ENCODE assay signal across 8 mouse cellular contexts in the genomic region with DNA sequence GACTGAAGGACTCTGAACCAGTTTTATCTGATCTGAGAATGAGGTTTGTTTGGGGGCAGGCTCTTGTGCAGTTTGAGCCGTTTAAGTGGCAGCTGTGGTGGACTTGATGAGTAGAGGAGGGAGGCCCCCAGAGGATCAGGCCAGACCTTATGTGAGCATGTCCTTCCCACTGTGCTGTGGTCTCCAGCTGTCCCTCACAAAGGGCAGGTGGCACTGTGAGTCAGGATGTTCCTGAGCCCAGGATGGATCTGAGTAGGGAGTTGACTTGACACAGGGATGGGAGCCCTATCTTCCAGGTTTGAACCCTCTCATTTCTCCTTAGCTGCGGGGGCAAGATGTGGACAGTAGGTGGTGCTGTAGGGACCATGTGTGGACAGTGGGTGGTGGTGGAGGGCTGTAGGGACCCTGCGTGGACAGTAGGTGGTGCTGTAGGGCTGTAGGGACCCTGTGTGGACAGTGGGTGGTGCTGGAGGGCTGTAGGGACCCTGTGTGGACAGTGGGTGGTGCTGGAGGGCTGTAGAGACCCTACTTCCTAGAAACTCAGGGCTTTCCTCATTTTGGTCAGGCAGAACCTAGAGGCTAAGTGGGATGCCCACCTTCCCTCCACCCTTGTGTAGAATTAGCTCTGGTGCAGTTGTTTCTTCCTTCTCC. TPM values are rescaled to one million over a fixed set of nuclear protein-coding genes. Genes with fewer than 3 reads are reported as not detected.
DNase-seq lines count a peak whose midpoint lies in the region; ATAC-seq and TF ChIP-seq lines count a peak whose summit lies in the region.

No protein-coding gene starts in this region.

- no peaks in the 10 kb centered on the region for H3K27me3 ChIP-seq in intestine, postnatal 0 days (replicated peaks; ENCODE audit: control insufficient read depth, insufficient read depth, low read length)
- H3K27me3 ChIP-seq in limb, embryonic 13.5 days = no peaks in the 10 kb centered on the region
- H3K27me3 ChIP-seq in midbrain, embryonic 16.5 days (ENCODE audit: control insufficient read depth, insufficient read depth, low read depth, low read length) = no peaks in the 10 kb centered on the region

- H3K4me3 ChIP-seq in intestine, postnatal 0 days (ENCODE audit: low read depth, low read length) = no peak overlapping the region
- H3K4me3 ChIP-seq in limb, embryonic 13.5 days = no peak overlapping the region
- H3K4me3 ChIP-seq in midbrain, embryonic 16.5 days (ENCODE audit: low read depth, low read length) = no peak overlapping the region

- DNase-seq in 3T3-L1 (ENCODE audit: low read depth, low spot score) = peak; percentile 95
- peak; percentile 75 for DNase-seq in adrenal gland, adult 2 months
- peak; percentile 91 for DNase-seq in embryo, embryonic 9.5 days (ENCODE audit: extremely low spot score)
- DNase-seq in heart, adult 11 months = peak; percentile 98
- DNase-seq in spleen, postnatal 14 days (ENCODE audit: low spot score in 2 of 2) = peak; percentile 41 to 56

- WGBS in intestine, postnatal 0 days = 12% methylated on average over 3 of the region's 3 CpGs
- 29% methylated on average over 3 of the region's 3 CpGs for WGBS in limb, embryonic 13.5 days
- WGBS in midbrain, embryonic 16.5 days = 31% methylated on average over 3 of the region's 3 CpGs

- no peaks in the 10 kb centered on the region for H3K9me3 ChIP-seq in intestine, postnatal 0 days (ENCODE audit: control insufficient read depth)
- no peaks in the 10 kb centered on the region for H3K9me3 ChIP-seq in limb, embryonic 13.5 days
- no peaks in the 10 kb centered on the region for H3K9me3 ChIP-seq in midbrain, embryonic 16.5 days (replicated peaks; ENCODE audit: control insufficient read depth, low read length, poor library complexity, severe bottlenecking)

- no peak overlapping the region for H3K4me2 ChIP-seq in intestine, postnatal 0 days (replicated peaks; ENCODE audit: low read depth)
- no peak overlapping the region for H3K4me2 ChIP-seq in limb, embryonic 13.5 days (replicated peaks)
- H3K4me2 ChIP-seq in midbrain, embryonic 16.5 days (ENCODE audit: low read length) = no peak overlapping the region

- peak; percentile 89 for ATAC-seq in intestine, postnatal 0 days
- ATAC-seq in limb, embryonic 13.5 days (ENCODE audit: low FRiP score, low read depth) = peak; percentile 93
- ATAC-seq in midbrain, embryonic 16.5 days = peak; percentile 95

- peak; percentile 100 for TF ChIP-seq CTCF in intestine, postnatal 0 days (IDR thresholded peaks at IDR 0.05; ENCODE audit: low read depth)

- H3K36me3 ChIP-seq in intestine, postnatal 0 days (ENCODE audit: control insufficient read depth, insufficient read depth) = no peaks in the 10 kb centered on the region
- no peaks in the 10 kb centered on the region for H3K36me3 ChIP-seq in limb, embryonic 13.5 days
- no peaks in the 10 kb centered on the region for H3K36me3 ChIP-seq in midbrain, embryonic 16.5 days (ENCODE audit: control insufficient read depth, insufficient read depth, low read length)

- H3K9ac ChIP-seq in intestine, postnatal 0 days (ENCODE audit: low read depth, low read length) = no peak overlapping the region
- H3K9ac ChIP-seq in limb, embryonic 13.5 days = no peak overlapping the region
- H3K9ac ChIP-seq in midbrain, embryonic 16.5 days (ENCODE audit: low read depth, low read length) = no peak overlapping the region

- H3K4me1 ChIP-seq in intestine, postnatal 0 days (replicated peaks; ENCODE audit: control insufficient read depth, insufficient read depth, low read length) = no peaks in the 10 kb centered on the region
- H3K4me1 ChIP-seq in limb, embryonic 13.5 days = no peaks in the 10 kb centered on the region
- H3K4me1 ChIP-seq in midbrain, embryonic 16.5 days (ENCODE audit: control insufficient read depth, insufficient read depth, low read length) = no peaks in the 10 kb centered on the region

- no peak overlapping the region for H3K27ac ChIP-seq in intestine, postnatal 0 days (ENCODE audit: low read depth, low read length)
- H3K27ac ChIP-seq in limb, embryonic 13.5 days = no peak overlapping the region
- no peak overlapping the region for H3K27ac ChIP-seq in midbrain, embryonic 16.5 days (ENCODE audit: low read length)

RNA-seq across cellular contexts. Expression of a gene that starts 18.5 kb away (rescaled TPM):
- 10 to 100 TPM in 1 of 2 experiments, 1 to 10 TPM in 1; 6.9 to 15.7 TPM for total RNA-seq in adrenal gland, adult 2 months (2021)
- polyA plus RNA-seq in adrenal gland, adult 2 months (2012; rRNA removed) = 21.8 and 33.4 TPM in 2 replicates
- polyA plus RNA-seq in intestine, postnatal 0 days (2015; fragmentation: Nextera tagmentation; extraction: Ambion mirVana) = 6.8 and 6.9 TPM in 2 replicates
- 61.0 and 61.5 TPM in 2 replicates for polyA plus RNA-seq in limb, embryonic 13.5 days (2015; fragmentation: Nextera tagmentation; extraction: Ambion mirVana)
- polyA plus RNA-seq in midbrain, embryonic 16.5 days (2015; fragmentation: Nextera tagmentation; extraction: Ambion mirVana) = 153 and 155 TPM in 2 replicates

RNA-seq across cellular contexts. Expression of a gene that starts 24.3 kb away (rescaled TPM):
- not detected for total RNA-seq in adrenal gland, adult 2 months (2021)
- not detected in 2 replicates for polyA plus RNA-seq in adrenal gland, adult 2 months (2012; rRNA removed)
- not detected in 2 replicates for polyA plus RNA-seq in intestine, postnatal 0 days (2015; fragmentation: Nextera tagmentation; extraction: Ambion mirVana)
- not detected in 2 replicates for polyA plus RNA-seq in limb, embryonic 13.5 days (2015; fragmentation: Nextera tagmentation; extraction: Ambion mirVana)
- not detected in 2 replicates for polyA plus RNA-seq in midbrain, embryonic 16.5 days (2015; fragmentation: Nextera tagmentation; extraction: Ambion mirVana)

RNA-seq across cellular contexts. Expression of a gene that starts 42.6 kb away (rescaled TPM):
- total RNA-seq in adrenal gland, adult 2 months (2021) = 100 to 1,000 TPM; 469 to 591 TPM
- polyA plus RNA-seq in adrenal gland, adult 2 months (2012; rRNA removed) = 584 and 714 TPM in 2 replicates
- polyA plus RNA-seq in intestine, postnatal 0 days (2015; fragmentation: Nextera tagmentation; extraction: Ambion mirVana) = 124 and 128 TPM in 2 replicates
- 23.1 and 24.6 TPM in 2 replicates for polyA plus RNA-seq in limb, embryonic 13.5 days (2015; fragmentation: Nextera tagmentation; extraction: Ambion mirVana)
- 4.0 and 4.1 TPM in 2 replicates for polyA plus RNA-seq in midbrain, embryonic 16.5 days (2015; fragmentation: Nextera tagmentation; extraction: Ambion mirVana)
